Mouse (Mus musculus) MEL-GATA-1-ER (cell line): ENCODE results near the gene Gmds.

Source experiments
- DNase-seq: peaks from one replicate; pipeline ENCODE4 v3.0.0-alpha.2; 2012; ENCODE audit warnings: low read depth; ENCODE audit errors: extremely low read depth

The Gmds gene

GRCm38 (mm10) chr13:31800581-31801576, 537.7 kb downstream of the Gmds start:
- no peak for DNase-seq

GRCm38 (mm10) chr13:31798075-31798474, 540.5 kb downstream of the Gmds start:
- no peak for DNase-seq

GRCm38 (mm10) chr13:31797346-31797745, 541.2 kb downstream of the Gmds start:
- DNase-seq, result no peak

GRCm38 (mm10) chr13:31793163-31793562, 545.4 kb downstream of the Gmds start:
- DNase-seq, result no peak

- peak; percentile 22 for DNase-seq
Measured at GRCm38 (mm10) chr13:31792480-31793132, 545.9 kb downstream of the Gmds start.

- DNase-seq, result no peak
Measured at GRCm38 (mm10) chr13:31784757-31785156, 553.8 kb downstream of the Gmds start.

GRCm38 (mm10) chr13:31782063-31782462, 556.5 kb downstream of the Gmds start:
- DNase-seq, result no peak

GRCm38 (mm10) chr13:31780299-31780698, 558.2 kb downstream of the Gmds start:
- no peak for DNase-seq

- no peak for DNase-seq
Measured at GRCm38 (mm10) chr13:31779281-31779981, 559.1 kb downstream of the Gmds start.

- DNase-seq, result no peak
Measured at GRCm38 (mm10) chr13:31775762-31776161, 562.8 kb downstream of the Gmds start.

- no peak for DNase-seq
Measured at GRCm38 (mm10) chr13:31772882-31773281, 565.7 kb downstream of the Gmds start.
